Mouse (Mus musculus) liver, embryonic 14.5 days (tissue): Measurements from ENCODE around the gene Cyb5r1. TPM values are rescaled to one million over a fixed set of nuclear protein-coding genes. Genes with fewer than 3 reads are reported as not detected.

Experiments used
- ATAC-seq: fragments of 200-750 bp; cut with Nextera tagmentation; 2 replicates; pipeline ENCODE4 v1.8.0; 2017; ENCODE audit warnings: moderate number of reproducible peaks, mild to moderate bottlenecking, moderate library complexity; ENCODE audit not compliant: insufficient read depth
- DNase-seq, 3 experiments: peaks; one replicate each; pipeline ENCODE4 v3.0.0-alpha.2; 2012 to 2013; ENCODE audit warnings: low read depth in 3 of 3, low spot score in 3 of 3
- H3K27ac ChIP-seq: fragments of 300-500 bp; sonication (generic); 2 replicates; pipeline ENCODE4 v1.5.1; 2014; ENCODE audit warnings: moderate library complexity, mild to moderate bottlenecking, control low read depth, inconsistent platforms
- H3K27me3 ChIP-seq: fragments of 300-500 bp; sonication (generic); 2 replicates; pipeline ENCODE4 v1.6.1; 2014; ENCODE audit warnings: mild to moderate bottlenecking, low read length, moderate library complexity; ENCODE audit not compliant: control insufficient read depth, insufficient read depth
- H3K36me3 ChIP-seq: fragments of 300-500 bp; sonication (generic); replicated peaks from 2 replicates; pipeline ENCODE4 v1.6.1; 2014; ENCODE audit warnings: low read depth; ENCODE audit not compliant: control insufficient read depth, insufficient read depth
- H3K4me1 ChIP-seq, 2 experiments: fragments of 200-500 bp in 1 of 2; fragments of 300-500 bp in 1 of 2; sonication (generic) in 1 of 2; replicated peaks; 2 replicates each; pipeline ENCODE4 v1.6.1; 2012 to 2014; ENCODE audit warnings: antibody characterized with exemption in 1 of 2, inconsistent platforms in 1 of 2, low read length in 1 of 2; ENCODE audit not compliant: control insufficient read depth in 2 of 2, insufficient read depth in 2 of 2
- H3K4me2 ChIP-seq: fragments of 300-500 bp; sonication (generic); 2 replicates; pipeline ENCODE4 v1.6.1; 2014; ENCODE audit warnings: low read depth, mild to moderate bottlenecking, control low read depth, moderate library complexity
- H3K4me3 ChIP-seq, 2 experiments: fragments of 200-500 bp in 1 of 2; fragments of 300-500 bp in 1 of 2; sonication (generic) in 1 of 2; 2 replicates each; pipeline ENCODE4 v1.5.1; 2012 to 2014; ENCODE audit warnings: low read depth in 2 of 2, low read length in 2 of 2, mild to moderate bottlenecking in 2 of 2, control low read depth in 1 of 2, inconsistent platforms in 1 of 2, moderate library complexity in 1 of 2; ENCODE audit not compliant: insufficient read depth in 1 of 2
- H3K9ac ChIP-seq: fragments of 300-500 bp; sonication (generic); replicated peaks from 2 replicates; pipeline ENCODE4 v1.6.1; 2014; ENCODE audit warnings: mild to moderate bottlenecking, control low read depth, moderate library complexity
- H3K9me3 ChIP-seq: fragments of 300-500 bp; sonication (generic); 2 replicates; pipeline ENCODE4 v1.6.1; 2016; ENCODE audit warnings: low read length, mixed read lengths; ENCODE audit not compliant: control insufficient read depth
- CTCF ChIP-seq: IDR thresholded peaks from 2 replicates; pipeline ENCODE4 v1.5.1; 2016; ENCODE audit warnings: antibody characterized with exemption, low read depth, control low read depth
- EP300 ChIP-seq: IDR thresholded peaks from 2 replicates; pipeline ENCODE4 v1.6.1; 2016; ENCODE audit warnings: antibody characterized with exemption, low read depth
- WGBS: fragments of 180-500 bp; shearing (Covaris S2); extraction: QIAGEN DNeasy Blood & Tissue Kit; methylation state at CpG from one replicate; pipeline ENCODE4 v1.1.7; 2014; ENCODE audit not compliant: insufficient replicate concordance; 5-methylcytosine and 5-hydroxymethylcytosine counted together
- polyA plus RNA-seq, 2 experiments: library from polyadenylated mRNA; depleted of rRNA in 1 of 2; stranded (reverse) in 1 of 2; unstranded in 1 of 2; fragments of >200 nt; fragmentation: Nextera tagmentation in 1 of 2; extraction: Ambion mirVana in 1 of 2; gene quantifications; 2 replicates each; pipeline versions ENCODE4 v1.2.1 to v1.2.3; 2012 to 2014

Gene Cyb5r1
- polyA plus RNA-seq, 2 experiments = 10.9 to 14.9 TPM

DNA sequence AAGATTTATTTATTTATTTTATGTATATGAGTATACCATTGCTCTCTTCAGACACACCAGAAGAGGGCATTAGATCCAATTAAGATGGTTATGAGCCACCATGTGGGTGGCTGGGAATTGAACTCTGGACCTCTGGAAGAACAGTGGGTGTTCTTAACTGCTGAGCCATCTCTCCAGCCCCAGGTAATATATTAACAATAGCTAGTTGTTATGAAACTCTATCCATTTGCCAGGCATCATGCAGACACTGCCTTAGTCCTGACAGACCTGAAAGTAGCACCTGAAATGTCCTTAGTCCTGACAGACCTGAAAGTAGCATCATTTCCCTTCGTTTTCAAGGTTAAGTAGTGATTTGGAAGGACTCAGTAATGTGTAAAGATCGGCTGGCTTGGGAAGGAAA is 8.7 kb downstream of the Cyb5r1 start:
- peak overlapping the region; percentile 72 for H3K4me2 ChIP-seq
- H3K9me3 ChIP-seq = no peaks in the 10 kb centered on the region
- peaks cover 16% of the 10 kb centered on the region for H3K36me3 ChIP-seq
- H3K27me3 ChIP-seq = no peaks in the 10 kb centered on the region
- H3K27ac ChIP-seq = peak overlapping the region; percentile 0
- H3K9ac ChIP-seq = no peak overlapping the region
- WGBS = 53% methylated on average over 2 of the region's 2 CpGs
- no peak for TF ChIP-seq CTCF
- no peak for TF ChIP-seq EP300
- H3K4me1 ChIP-seq = peaks cover 25 to 31% of the 10 kb centered on the region in 2 experiments
- DNase-seq (no peak), ATAC-seq (no peak)
- H3K4me3 ChIP-seq = no peak overlapping the region

DNA sequence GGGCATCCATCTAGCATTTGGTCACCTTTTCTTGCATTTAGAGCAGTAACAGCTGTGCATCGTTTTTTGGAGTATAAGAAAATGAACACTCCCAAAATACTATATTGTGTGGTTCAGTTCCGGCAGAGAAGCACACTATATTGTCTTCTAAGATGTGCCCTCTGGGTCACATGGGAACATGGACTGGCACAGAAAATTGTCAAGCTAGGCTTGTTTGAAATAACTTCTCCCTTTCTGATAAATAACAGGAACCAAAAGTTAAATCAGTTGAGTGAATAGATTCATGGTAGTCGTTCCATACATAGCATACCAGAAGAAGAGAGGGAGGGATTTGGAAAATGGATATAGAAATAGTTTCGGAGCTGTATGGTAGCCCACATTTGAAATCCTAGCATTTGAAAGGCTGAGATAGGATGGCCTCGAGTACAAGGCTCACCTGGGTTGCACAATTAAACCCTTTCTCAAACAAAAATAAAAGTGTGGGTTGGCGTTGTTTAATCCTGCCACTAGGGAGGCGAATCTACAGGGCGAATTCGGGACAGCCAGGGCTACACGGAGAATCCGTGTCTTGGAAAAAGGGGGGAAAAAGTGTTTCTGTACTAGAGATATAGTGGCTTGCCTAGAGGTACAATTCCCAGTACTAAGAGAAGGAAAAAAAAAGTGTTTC is 9.3 kb downstream of the Cyb5r1 start:
- Histone ChIP-seq H3K36me3 (peaks cover 11% of the 10 kb centered on the region), H3K4me3 (peak overlapping the region; percentile 21 to 90), H3K27me3 (no peaks in the 10 kb centered on the region), H3K9ac (peak overlapping the region; percentile 59), H3K27ac (peak overlapping the region; percentile 73), H3K9me3 (no peaks in the 10 kb centered on the region), H3K4me2 (peak overlapping the region; percentile 72), H3K4me1 (peaks cover 31 to 37% of the 10 kb centered on the region in 2 experiments)
- WGBS = 15% methylated on average over 11 of the region's 11 CpGs
- ATAC-seq = no peak
- DNase-seq = no peak
- TF ChIP-seq CTCF (peak; percentile 28; the same call in 1 of the 2 replicates), EP300 (no peak)

DNA sequence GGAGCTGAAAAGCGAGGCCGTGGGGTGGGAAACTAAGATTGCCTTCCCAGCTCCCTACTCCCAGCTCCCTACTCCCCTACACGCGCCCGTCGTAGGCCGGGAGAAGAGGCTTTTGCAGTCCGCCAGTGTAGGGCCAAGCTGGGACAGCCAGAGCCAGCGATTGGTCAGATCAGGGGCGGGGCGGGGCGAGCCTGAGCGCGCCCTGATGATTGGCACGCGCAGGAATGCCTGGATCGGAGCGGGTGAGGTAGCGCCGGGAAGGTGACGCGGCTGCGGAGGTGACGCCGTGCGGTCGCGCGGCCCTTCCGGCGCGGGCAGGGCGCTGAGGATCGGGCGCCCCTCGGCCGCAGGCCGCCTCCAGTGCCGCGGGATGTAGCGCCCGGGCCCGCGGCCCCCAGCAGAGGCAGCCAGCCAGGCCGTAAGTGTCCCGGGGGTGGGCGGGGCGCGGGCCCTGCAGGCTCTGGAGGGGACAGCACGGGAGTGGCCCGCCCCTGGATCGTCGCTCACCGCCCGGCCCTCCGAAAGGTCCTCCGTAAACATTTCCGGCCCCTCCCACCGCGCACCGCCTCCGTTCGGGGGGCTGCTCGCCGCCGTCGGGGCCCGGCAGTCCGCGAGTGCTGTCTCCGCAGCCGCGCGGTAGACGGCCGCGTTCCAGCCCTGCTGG is 9.9 kb downstream of the Cyb5r1 start, which contains the start of gene Adipor1:
TSS of gene Adipor1 (plus strand) at position 211 of the 664 bp plus-strand sequence.
- H3K4me1 ChIP-seq = peaks cover 38 to 44% of the 10 kb centered on the region in 2 experiments
- ATAC-seq (peak; percentile 98), DNase-seq (peak; percentile 93 to 94 (median 93))
- H3K4me2 ChIP-seq = peak within 1 kb of the TSS; percentile 84
- no peaks in the 10 kb centered on the region for H3K27me3 ChIP-seq
- under 1% methylated on average over 73 of the region's 77 CpGs for WGBS
- H3K36me3 ChIP-seq = peaks cover 11% of the 10 kb centered on the region
- H3K4me3 ChIP-seq = peak within 1 kb of the TSS; percentile 90 to 98
- peak within 1 kb of the TSS; percentile 84 for H3K27ac ChIP-seq
- H3K9me3 ChIP-seq = no peaks in the 10 kb centered on the region
- TF ChIP-seq EP300 = no peak
- TF ChIP-seq CTCF = 0 out of 2 replicates have a peak, but pooled peaks have one; percentile 2
- H3K9ac ChIP-seq = peak within 1 kb of the TSS; percentile 96

DNA sequence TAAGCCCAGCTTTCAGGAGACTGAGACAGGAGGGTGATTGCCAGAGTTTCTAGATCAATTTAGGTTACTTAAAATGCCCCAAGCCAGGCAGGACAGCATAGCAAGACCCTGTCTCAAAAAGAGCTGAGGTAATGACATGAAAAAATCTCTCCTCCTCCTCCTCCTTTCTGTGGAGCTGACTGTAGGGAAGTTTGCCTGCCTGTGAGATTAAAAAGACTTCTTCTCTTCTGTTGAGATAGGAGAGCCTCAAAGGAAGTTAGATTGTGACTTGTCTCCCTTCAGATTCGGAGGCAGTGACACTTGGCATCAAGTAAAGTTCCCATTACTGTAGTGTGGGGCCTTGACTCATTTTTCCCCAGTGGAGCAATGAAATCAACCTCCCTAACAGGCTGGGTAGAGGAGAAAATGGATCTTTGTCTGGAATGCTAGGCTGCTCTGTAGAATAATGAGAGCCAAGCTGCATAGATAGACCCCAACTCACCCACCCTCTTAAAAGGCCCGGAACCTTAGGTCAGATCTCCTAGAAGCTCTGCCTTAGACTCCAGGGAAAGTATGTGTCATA is 13.1 kb downstream of the Cyb5r1 start:
- Histone ChIP-seq H3K4me3 (peak overlapping the region in 1 of 2 experiments; percentile 90; a peak in 2 of 4 replicates), H3K4me2 (peak overlapping the region; percentile 84), H3K4me1 (peaks cover 66 to 73% of the 10 kb centered on the region in 2 experiments)

DNA sequence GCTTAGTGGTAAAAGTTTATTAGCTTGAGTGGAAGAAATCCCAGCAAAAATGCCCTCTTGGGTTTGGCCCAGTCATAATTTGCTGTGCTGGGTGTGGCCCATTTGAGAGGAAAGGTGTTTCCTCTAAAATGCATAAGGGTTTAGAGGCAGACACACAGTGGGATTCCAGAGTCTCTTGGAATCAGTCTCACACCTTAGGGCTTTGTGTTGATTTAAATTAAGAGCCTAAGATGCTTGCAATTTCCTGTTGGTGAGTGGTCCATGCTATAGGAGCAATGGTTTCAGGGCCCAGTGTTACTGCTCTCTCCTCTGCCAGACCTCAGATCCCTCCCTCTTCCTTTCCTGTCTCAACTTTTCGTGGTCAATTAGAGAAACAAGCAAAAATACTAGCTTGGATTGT is 13.8 kb downstream of the Cyb5r1 start:
- H3K4me1 ChIP-seq = peaks cover 73 to 75% of the 10 kb centered on the region in 2 experiments
- H3K4me3 ChIP-seq = peak overlapping the region in 1 of 2 experiments; percentile 90; a peak in 2 of 4 replicates
- peak overlapping the region; percentile 84 for H3K4me2 ChIP-seq
- peak overlapping the region; percentile 84 for H3K27ac ChIP-seq
- H3K9me3 ChIP-seq = no peaks in the 10 kb centered on the region
- WGBS = 9% methylated on average over 1 of the region's 1 CpGs
- DNase-seq (no peak), ATAC-seq (no peak)
- H3K36me3 ChIP-seq = peaks cover 22% of the 10 kb centered on the region
- peak overlapping the region; percentile 56 for H3K9ac ChIP-seq
- H3K27me3 ChIP-seq = no peaks in the 10 kb centered on the region
- TF ChIP-seq EP300 (no peak), CTCF (no peak)

More for the DNA sequence above, 13.1 kb downstream of the Cyb5r1 start:
- WGBS = 39% methylated on average over 2 of the region's 2 CpGs
- H3K9me3 ChIP-seq = no peaks in the 10 kb centered on the region
- H3K27ac ChIP-seq = peak overlapping the region; percentile 84
- peaks cover 18% of the 10 kb centered on the region for H3K36me3 ChIP-seq
- TF ChIP-seq EP300 = no peak
- H3K9ac ChIP-seq = peak overlapping the region; percentile 56
- no peak for DNase-seq
- no peaks in the 10 kb centered on the region for H3K27me3 ChIP-seq
- no peak for ATAC-seq
